Mouse (Mus musculus): ENCODE results near the gene Gm49366.
"Not testable (repeated sequence)": the region's sequence is repeated elsewhere in the genome, so short reads cannot be mapped to it uniquely, and the experiment has no call there.

Gm49366 gene

GRCm38 (mm10) chr12:84032854-84033253, 5.9 kb upstream of the Gm49366 start:
- DNase-seq (ENCODE audit: extremely low spot score): no peak

DNA sequence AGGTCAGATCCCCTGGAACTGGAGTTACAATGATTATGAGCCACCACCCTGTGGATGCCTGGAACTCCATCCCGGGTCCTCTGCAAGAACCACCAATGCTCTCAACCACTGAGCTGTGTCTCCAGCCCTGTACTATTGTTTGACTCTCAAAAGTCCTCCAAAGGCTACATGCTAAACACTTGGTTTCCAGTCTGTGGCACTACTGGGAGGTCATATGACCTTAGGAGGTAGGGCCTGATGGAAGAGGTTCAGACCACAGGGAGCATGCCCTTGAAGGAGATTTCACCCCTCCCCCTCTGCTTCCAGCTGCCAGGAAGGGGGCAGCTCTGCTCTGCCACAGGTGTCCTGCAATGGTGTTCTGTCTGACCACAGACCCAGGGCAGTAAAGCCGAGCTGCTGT, 5.4 kb upstream of the Gm49366 start:
- not testable (repeated sequence) for DNase-seq (ENCODE audit: extremely low spot score)

DNA sequence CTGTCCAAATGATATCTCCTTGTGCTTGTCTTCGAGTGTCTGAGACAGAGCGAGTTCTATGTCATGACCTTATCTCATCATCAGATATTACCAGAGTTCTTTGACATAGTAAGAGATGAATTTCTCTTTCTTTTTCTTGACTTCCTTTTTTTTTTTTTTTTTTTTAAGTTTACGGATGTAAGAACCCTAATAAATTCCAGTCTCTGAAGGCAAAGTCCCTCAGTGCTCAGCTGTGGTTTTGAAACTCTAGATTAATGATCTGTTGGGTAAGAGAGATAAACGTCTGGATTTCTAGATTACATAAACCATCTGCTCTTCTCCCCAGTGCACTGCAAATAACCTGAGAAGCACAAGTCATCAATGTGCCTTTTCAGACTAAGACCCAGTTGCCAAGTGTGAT, 4.6 kb upstream of the Gm49366 start:
- DNase-seq (ENCODE audit: extremely low spot score): no peak

- peak; percentile 45 for DNase-seq (ENCODE audit: extremely low spot score)
Measured at GRCm38 (mm10) chr12:84038241-84038640, 494 bp upstream of the Gm49366 start, which contains the start of gene Acot4. Acot4 (plus strand) TSS chr12:84038379.

DNA sequence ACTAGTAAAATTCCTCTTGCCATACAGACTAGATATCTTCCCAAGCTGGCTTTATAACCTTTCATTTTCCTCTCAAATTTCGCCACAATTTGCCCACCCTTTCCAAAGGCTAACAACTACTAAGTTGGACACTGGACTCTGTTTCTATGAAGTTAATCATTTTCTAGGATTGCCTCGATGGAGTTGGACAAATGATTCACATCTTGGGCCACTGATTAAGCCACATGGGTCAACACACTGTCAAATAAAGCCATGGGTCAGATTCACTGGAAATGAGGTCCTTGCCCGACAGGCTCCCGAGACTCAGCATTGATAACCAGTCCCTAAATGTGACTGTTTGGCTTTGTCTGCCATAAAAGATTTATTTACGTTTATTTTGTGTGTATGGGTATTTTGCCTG, 3.5 kb downstream of the Gm49366 start:
- DNase-seq (ENCODE audit: extremely low spot score): no peak

DNA sequence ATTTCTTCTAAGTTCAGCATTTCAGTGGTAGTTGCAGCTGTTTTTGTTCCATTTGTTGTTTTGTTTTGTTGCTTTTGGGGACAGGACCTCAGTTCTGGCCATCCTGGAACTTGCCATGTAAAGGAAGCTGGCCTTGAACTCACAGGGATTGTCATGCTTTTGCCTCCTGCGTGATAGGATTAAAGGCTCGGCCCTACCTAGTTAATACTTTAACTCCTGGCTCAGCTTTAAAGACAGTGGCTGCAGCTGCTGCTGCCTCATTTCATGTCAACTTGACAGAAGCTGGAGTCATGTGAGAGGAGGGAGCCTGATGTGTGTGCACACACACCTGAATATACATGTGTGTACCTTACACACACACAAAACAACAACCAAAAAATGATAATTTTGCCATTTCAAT, 5.3 kb downstream of the Gm49366 start:
- no peak for DNase-seq (ENCODE audit: extremely low spot score)

GRCm38 (mm10) chr12:84046906-84047305, 8.2 kb downstream of the Gm49366 start:
- DNase-seq (ENCODE audit: extremely low spot score): no peak

- not testable (repeated sequence) for DNase-seq (ENCODE audit: extremely low spot score)
Measured at GRCm38 (mm10) chr12:84050744-84051143, 12.0 kb downstream of the Gm49366 start.

GRCm38 (mm10) chr12:84051937-84052474, 13.3 kb downstream of the Gm49366 start, which contains the start of gene Acot3:
Acot3 (plus strand) TSS chr12:84052144.
- no peak for DNase-seq (ENCODE audit: extremely low spot score)

DNA sequence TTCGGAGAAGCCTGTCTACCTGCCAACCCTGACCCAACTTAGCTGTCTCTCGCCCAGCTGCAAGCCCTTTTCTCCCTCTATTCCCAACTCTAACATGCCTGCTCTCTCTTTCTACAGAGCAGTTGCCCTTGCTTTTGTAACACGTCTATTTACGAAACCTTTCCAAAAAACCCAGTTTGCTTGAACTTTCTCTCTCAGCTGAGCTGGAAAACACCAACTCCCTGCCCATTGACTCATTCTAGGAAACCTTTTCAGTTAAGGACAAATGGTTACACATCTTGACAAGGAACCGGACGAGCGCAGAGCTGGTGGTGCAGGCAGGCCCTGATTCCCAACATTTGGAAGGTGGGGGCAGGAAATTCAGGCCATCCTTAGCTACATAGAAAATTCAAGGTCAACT, 13.9 kb downstream of the Gm49366 start:
- no peak for DNase-seq (ENCODE audit: extremely low spot score)

GRCm38 (mm10) chr12:84053173-84053572, 14.4 kb downstream of the Gm49366 start:
- DNase-seq (ENCODE audit: extremely low spot score): peak; percentile 24

DNA sequence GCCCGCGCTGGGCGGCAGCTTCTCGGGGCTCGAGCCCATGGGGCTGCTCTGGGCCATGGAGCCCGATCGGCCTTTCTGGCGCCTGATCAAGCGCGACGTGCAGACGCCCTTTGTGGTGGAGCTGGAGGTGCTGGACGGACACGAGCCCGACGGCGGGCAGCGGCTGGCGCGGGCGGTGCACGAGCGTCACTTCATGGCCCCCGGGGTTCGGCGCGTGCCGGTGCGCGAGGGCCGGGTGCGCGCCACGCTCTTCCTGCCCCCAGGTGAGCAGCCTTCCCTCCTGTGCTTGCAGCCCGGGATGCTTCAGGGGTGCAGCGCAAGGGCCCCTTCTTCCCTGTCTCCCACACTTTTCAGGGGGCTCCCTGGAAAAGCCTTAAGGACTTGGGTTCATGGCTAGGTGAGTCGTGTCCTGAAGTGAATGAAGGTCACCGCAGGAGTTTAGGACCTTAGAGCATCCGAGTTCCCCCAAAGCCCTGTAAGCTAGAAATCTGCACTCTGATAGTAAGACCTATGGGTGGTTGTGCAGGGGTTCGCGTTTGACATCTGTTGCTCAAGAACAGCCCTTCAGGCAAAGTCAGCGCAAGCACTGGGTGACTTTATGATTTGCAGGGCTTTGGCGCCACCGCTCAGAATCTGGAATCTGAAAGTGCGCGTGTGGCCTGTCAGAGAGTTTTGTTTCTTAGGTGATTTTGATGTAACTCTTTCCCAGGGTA, 15.1 kb downstream of the Gm49366 start:
- peak; percentile 29 for DNase-seq (ENCODE audit: extremely low spot score)

DNA sequence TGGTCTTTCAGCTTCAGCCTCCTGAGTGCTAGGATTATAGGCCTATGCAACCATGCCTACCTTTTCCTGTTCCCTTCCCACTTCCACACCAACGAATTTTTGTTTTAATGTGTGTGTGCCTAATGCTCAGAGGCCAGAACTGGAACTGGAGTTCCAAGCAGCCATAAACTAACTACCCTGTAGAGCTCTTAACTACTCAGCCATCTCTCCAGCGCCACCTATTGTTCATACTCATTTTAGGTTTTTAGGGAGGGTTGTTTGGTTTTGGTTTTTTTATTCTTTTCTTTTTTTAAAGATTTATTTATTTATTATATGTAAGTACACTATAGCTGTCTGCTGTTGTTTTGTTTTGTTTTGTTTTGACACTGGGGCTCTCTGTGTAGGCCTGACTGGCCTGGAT, 22.2 kb downstream of the Gm49366 start:
- no peak for DNase-seq (ENCODE audit: extremely low spot score)

GRCm38 (mm10) chr12:84062336-84062735, 23.6 kb downstream of the Gm49366 start:
- DNase-seq (ENCODE audit: extremely low spot score): no peak

DNA sequence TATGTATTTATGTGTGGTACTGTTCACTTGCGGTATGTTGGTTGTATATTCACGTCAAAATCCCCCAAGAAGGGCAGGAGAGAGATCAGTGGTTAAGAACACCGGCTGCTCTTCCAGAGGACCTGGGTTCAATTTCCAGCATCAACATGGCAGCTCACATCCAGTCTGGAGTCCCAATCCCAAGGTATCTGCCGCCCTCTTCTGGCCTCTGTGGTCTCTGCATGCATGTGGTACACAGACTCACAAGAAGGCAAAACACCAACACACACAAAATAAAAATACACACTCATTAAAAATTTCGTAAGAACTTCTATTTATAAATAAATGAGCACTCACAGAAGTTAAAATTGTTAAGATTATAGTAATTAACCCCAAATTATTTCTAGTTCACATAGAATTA, 24.5 kb downstream of the Gm49366 start:
- no peak for DNase-seq (ENCODE audit: extremely low spot score)

DNA sequence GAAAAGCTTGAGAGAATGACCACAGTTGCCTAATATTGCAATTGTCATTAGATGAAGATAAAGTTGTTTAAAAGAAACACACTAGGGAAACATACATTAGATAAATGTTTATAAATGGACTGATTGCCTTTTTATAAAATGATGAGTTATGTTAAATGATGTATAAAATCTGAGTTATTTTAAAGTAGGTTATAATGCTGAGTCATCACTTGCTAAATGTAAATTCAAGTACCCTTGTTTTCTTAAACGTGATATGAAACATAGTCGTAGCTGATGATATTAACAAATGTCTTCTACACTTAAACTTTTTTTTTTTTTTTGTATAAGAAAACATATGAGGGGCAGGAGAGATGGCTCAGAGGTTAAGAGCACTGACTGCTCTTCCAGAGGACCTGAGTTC, 25.1 kb downstream of the Gm49366 start:
- no peak for DNase-seq (ENCODE audit: extremely low spot score)

GRCm38 (mm10) chr12:84064621-84065020, 25.9 kb downstream of the Gm49366 start:
- no peak for DNase-seq (ENCODE audit: extremely low spot score)

- no peak for DNase-seq (ENCODE audit: extremely low spot score)
Measured at GRCm38 (mm10) chr12:84067752-84068151, 29.0 kb downstream of the Gm49366 start.

DNA sequence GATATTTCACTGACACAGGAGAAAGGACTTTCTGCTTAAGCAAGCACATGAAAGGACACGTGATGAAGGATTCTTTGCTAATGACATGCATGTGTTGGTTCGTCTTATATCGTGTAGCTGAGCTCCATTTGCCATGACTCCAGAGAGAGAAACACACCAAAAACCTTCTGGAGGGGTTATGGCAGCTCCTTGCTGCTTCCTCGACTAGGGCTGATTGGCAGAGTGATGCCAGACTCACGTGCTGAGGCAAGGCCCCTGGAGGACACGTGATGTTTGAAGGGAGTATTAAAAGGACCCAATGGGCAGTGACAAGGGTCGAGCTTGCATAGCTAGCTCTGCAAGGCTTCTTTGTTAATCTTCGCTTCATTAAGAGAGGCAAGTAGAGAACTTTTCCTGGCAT, 29.6 kb downstream of the Gm49366 start:
- no peak for DNase-seq (ENCODE audit: extremely low spot score)

DNA sequence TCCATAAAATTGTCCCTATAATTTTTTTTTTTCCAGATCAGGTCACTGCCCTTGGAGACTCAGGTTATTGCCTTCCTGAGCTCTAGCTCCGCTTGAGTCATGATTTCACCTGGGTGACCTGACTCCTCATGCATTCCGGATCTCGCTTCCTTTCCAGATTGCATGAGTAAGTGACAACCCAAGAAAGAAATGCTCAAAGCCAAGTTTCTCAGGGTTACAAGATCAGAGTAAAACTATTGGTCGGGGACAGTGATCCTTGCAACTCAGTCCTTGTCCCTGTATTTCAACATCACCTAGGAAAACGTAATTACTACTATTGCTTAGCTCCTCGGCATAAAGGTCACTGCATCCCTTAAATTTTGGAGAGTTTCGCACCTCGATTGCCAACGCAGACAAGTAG, 30.3 kb downstream of the Gm49366 start, which contains the start of gene Acot5:
TSS of gene Acot5 (plus strand) at position 340 of the 400 bp plus-strand sequence.
- no peak for DNase-seq (ENCODE audit: extremely low spot score)

GRCm38 (mm10) chr12:84069582-84069981, 30.8 kb downstream of the Gm49366 start:
- not testable (repeated sequence) for DNase-seq (ENCODE audit: extremely low spot score)

- DNase-seq (ENCODE audit: extremely low spot score): no peak
Measured at GRCm38 (mm10) chr12:84071696-84072095, 33.0 kb downstream of the Gm49366 start.

- no peak for DNase-seq (ENCODE audit: extremely low spot score)
Measured at GRCm38 (mm10) chr12:84077371-84077990, 38.7 kb downstream of the Gm49366 start.
